Mouse (Mus musculus) spleen, adult 12 weeks (tissue): ENCODE data around the gene Prrt4.
"Not testable (repeated sequence)": the region's sequence is repeated elsewhere in the genome, so short reads cannot be mapped to it uniquely, and the experiment has no call there.

Source experiments
- DNase-seq: peaks from one replicate; pipeline ENCODE4 v3.0.0; 2022; ENCODE audit warnings: low spot score

Prrt4 gene

GRCm38 (mm10) chr6:29178888-29179658, at the start of gene Prrt4:
Prrt4 (minus strand) TSS chr6:29179584.
- no peak for DNase-seq

GRCm38 (mm10) chr6:29217717-29218116, 38.3 kb upstream of the Prrt4 start:
- DNase-seq, result not testable (repeated sequence)

GRCm38 (mm10) chr6:29215881-29216501, 36.6 kb upstream of the Prrt4 start, which contains the start of gene Impdh1:
Impdh1 (minus strand) TSS chr6:29216364.
- peak; percentile 50 for DNase-seq

- DNase-seq, result no peak
Measured at GRCm38 (mm10) chr6:29215181-29215580, 35.8 kb upstream of the Prrt4 start.

- no peak for DNase-seq
Measured at GRCm38 (mm10) chr6:29214776-29215175, 35.4 kb upstream of the Prrt4 start.

GRCm38 (mm10) chr6:29214245-29214644, 34.9 kb upstream of the Prrt4 start:
- DNase-seq, result no peak

GRCm38 (mm10) chr6:29213436-29213835, 34.1 kb upstream of the Prrt4 start:
- DNase-seq, result no peak

GRCm38 (mm10) chr6:29211806-29212492, 32.6 kb upstream of the Prrt4 start:
- DNase-seq, result peak; percentile 56

- DNase-seq, result no peak
Measured at GRCm38 (mm10) chr6:29211146-29211545, 31.8 kb upstream of the Prrt4 start.

- no peak for DNase-seq
Measured at GRCm38 (mm10) chr6:29210231-29210936, 31.0 kb upstream of the Prrt4 start.

GRCm38 (mm10) chr6:29208178-29208577, 28.8 kb upstream of the Prrt4 start:
- DNase-seq, result no peak

GRCm38 (mm10) chr6:29207017-29207416, 27.6 kb upstream of the Prrt4 start:
- no peak for DNase-seq

- DNase-seq, result no peak
Measured at GRCm38 (mm10) chr6:29206006-29206405, 26.6 kb upstream of the Prrt4 start.

- DNase-seq, result no peak
Measured at GRCm38 (mm10) chr6:29204932-29205614, 25.7 kb upstream of the Prrt4 start.

- DNase-seq, result no peak
Measured at GRCm38 (mm10) chr6:29203861-29204585, 24.6 kb upstream of the Prrt4 start.

GRCm38 (mm10) chr6:29203096-29203495, 23.7 kb upstream of the Prrt4 start:
- DNase-seq, result no peak

GRCm38 (mm10) chr6:29201988-29202387, 22.6 kb upstream of the Prrt4 start:
- DNase-seq, result no peak

GRCm38 (mm10) chr6:29201341-29201740, 22.0 kb upstream of the Prrt4 start:
- no peak for DNase-seq

GRCm38 (mm10) chr6:29200496-29200895, 21.1 kb upstream of the Prrt4 start:
- no peak for DNase-seq

GRCm38 (mm10) chr6:29199223-29199855, 20.0 kb upstream of the Prrt4 start:
- no peak for DNase-seq
